Mouse (Mus musculus): ENCODE measurements around the gene Prodh2.

GRCm38 (mm10) chr7:30544327-30544726 is 50.9 kb downstream of the Prodh2 start:
- no peak for TF ChIP-seq CTCF (IDR thresholded peaks at IDR 0.05)
- no peak for TF ChIP-seq EP300 (IDR thresholded peaks at IDR 0.05)
